Mouse (Mus musculus) MEL (cell line): ENCODE measurements around the gene Ncln.

Experiments used
- CTCF ChIP-seq, 3 experiments: IDR thresholded peaks in 2 of 3; conservative IDR thresholded peaks in 1 of 3; 2 replicates each; pipeline ENCODE4 v1.5.1; 2011 to 2012; ENCODE audit warnings: low read length in 3 of 3, low read depth in 2 of 3, mild to moderate bottlenecking in 2 of 3, improper control_type of control experiment in 1 of 3, inconsistent platforms in 1 of 3, mixed read lengths in 1 of 3, moderate library complexity in 1 of 3; ENCODE audit not compliant: control insufficient read depth in 1 of 3, insufficient read depth in 1 of 3, poor library complexity in 1 of 3, severe bottlenecking in 1 of 3
- EP300 ChIP-seq, 2 experiments: IDR thresholded peaks; 2 replicates each; pipeline ENCODE4 v1.6.1; 2011; ENCODE audit warnings: improper control_type of control experiment in 2 of 2, low read length in 2 of 2, low read depth in 1 of 2, mild to moderate bottlenecking in 1 of 2

DNA sequence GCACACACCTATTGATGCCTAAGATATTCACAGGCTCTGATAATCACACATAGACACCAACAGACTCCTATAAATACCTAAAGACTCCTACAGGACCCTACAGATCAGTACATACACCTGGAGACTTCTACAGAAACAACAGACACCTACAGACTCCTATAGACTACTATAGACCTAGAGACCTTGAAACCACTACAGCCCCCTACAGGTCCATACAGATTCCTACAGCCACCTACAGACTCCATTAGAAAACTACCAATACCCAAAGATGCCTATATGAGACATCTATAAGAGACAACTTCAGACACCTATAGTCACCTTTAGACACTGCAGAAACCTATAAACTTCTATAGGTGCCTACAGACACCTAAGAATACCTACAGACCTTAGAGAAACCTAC is 55.2 kb downstream of the Ncln start:
- peak in 2 of 3 experiments; percentile 42 to 62; a peak in 4 of 6 replicates for TF ChIP-seq CTCF (IDR thresholded peaks at IDR 0.05 in 2 of 3, conservative IDR thresholded peaks at IDR 0.05 in 1 of 3; ENCODE audit: control insufficient read depth in 1 of 3, insufficient read depth in 1 of 3, low read depth in 2 of 3, low read length in 3 of 3, poor library complexity in 1 of 3, severe bottlenecking in 1 of 3)
- TF ChIP-seq EP300 (IDR thresholded peaks at IDR 0.05; ENCODE audit: low read depth in 1 of 2, low read length in 2 of 2) = no peak
